Mouse (Mus musculus) thymus, adult 2 months (tissue): ENCODE measurements around the gene Ppp3ca.

Experiments
- CTCF ChIP-seq: fragments of 200-500 bp; IDR thresholded peaks from 2 replicates; pipeline ENCODE4 v1.5.1; 2012; ENCODE audit warnings: mild to moderate bottlenecking, control low read depth, low read length, moderate library complexity, borderline replicate concordance; ENCODE audit not compliant: control insufficient read depth, poor library complexity, insufficient read depth; ENCODE audit errors: extremely low read depth
- POLR2A ChIP-seq: fragments of 200-500 bp; IDR thresholded peaks from 2 replicates; pipeline ENCODE4 v1.6.1; 2012; ENCODE audit warnings: mild to moderate bottlenecking, low read length, control low read depth, moderate library complexity; ENCODE audit not compliant: control insufficient read depth, poor library complexity, insufficient read depth; ENCODE audit errors: extremely low read depth

DNA sequence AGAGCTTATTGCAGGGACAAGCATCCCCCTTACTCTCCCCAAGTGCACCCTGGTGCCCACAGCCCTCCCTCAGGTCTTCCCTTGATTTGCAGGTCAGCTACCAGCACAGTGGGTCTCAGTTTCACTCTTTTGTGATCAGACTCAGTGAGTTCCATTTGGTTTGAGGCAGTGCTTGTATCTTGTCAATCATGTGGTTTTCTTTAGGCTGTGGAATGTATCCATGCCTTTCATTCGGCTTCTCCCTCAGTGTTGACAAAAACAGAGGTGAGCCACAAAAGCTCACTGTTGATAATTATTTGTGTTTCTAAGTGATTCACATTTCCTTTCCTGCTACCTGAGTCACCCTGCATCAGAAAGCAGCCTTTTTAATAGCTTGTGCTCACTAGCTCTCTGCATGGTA, 66.1 kb downstream of the Ppp3ca start:
- TF ChIP-seq CTCF (no peak), POLR2A (no peak)
